Mouse (Mus musculus): ENCODE data around the gene Batf3.
"Not testable (repeated sequence)": the region's sequence is repeated elsewhere in the genome, so short reads cannot be mapped to it uniquely, and the experiment has no call there.

The Batf3 gene

DNA sequence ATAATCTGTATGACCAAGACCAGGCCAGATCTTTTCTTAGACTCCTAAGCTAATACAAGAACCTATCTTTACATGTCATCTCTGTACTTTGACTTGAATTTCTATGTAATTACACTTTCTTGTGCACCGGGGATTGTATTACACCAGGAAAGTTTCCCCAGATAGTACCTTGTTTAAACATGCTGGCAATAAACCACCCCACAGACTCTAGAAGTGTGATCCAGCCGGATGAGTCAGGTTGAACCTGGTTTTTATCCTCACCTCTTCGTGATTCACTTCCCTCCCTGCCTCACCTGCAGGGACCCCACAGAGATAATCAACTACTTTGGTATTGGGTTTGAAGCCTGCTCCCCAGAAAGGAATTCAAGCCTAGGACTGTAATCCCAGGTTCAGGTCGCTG lies 37.8 kb downstream of the Batf3 start:
- no peak for DNase-seq

DNA sequence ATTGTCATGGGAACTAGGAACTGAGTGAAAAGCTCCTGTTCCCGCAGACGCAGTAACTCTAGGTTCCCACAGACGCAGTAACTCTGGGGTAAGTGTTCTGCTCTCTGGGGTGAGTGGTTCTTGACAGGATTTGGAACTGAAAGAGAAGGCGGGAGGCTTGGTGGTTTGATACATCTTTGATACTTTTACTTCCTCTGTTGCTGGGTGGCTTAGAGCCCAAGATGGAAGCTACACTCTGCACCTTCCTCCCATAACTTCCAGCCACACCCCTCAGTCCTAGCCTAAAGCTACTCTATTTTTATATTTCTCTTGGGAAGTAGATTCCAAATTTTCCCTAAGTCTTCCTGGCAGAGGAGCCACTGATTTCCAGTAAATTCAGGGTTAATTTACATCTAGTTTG lies 40.8 kb downstream of the Batf3 start:
- DNase-seq = no peak

DNA sequence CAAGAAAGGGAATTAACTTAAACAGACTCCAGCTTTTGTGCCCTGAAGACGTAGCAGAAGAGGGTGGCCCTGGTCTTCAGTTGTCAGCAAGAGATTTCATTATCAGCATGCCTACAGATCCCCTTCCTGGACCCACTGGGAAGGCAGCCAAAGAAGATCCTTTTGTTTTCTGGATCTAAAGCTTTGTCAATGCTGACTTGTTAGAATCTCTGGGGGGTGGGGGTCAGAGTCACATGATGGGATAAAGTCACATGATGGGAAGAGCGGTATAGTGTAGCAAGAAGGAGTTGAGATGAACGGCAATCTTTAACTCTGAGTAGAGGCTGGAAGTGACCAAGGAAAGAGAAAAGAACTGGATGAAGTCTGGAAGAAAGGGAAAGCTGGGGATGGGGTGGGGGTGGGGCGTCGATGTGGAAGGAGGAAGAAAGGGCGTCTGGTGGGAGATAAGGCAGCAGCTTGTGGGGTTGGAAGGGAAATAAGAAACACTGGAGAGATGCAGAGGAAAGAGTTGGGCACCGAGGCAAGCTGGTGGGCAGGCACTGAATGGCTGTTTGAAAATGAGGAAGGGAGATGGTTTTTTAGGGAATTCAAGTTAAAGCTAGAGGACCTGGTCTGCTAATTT lies 41.3 kb downstream of the Batf3 start:
- no peak for DNase-seq

DNA sequence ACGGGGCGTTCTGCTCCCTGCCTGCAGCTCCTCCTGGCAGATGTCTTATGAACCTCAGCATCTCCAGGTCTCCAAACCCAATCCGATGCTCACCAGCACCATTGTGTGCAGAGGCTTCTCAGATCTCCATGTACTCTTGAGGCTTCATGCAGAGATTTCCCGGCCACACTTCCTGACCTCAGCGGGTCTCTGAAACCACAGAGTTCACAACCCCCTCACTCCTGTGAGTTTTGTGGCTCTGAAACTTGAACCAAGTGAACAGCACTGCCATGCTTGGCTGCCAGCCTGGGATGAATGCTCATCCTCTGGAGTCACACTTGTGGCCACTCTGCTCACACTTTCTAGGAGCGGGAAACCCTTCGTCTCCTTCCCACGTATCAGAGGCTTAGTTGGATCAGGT lies 43.3 kb downstream of the Batf3 start:
- DNase-seq = no peak

DNA sequence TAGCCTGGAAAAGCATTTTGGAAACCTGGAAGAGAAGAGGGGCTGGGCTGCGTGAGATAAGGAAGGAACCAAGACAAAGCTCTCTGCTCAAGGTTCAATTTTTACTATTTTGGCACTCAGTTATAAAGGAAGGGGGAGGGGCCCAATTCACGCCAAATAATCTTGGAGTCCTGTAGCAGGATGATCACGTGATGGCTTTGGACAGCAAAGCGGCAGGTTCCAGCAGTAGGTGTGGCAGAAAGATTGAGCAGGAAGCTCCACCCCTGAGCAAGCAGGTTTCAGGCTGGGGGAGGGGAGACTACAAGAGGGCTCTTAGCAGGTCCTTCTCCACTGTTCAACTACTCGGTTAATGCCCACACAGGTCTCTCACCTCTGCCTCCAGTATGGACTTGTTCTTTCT lies 51.8 kb downstream of the Batf3 start:
- not testable (repeated sequence) for DNase-seq

DNA sequence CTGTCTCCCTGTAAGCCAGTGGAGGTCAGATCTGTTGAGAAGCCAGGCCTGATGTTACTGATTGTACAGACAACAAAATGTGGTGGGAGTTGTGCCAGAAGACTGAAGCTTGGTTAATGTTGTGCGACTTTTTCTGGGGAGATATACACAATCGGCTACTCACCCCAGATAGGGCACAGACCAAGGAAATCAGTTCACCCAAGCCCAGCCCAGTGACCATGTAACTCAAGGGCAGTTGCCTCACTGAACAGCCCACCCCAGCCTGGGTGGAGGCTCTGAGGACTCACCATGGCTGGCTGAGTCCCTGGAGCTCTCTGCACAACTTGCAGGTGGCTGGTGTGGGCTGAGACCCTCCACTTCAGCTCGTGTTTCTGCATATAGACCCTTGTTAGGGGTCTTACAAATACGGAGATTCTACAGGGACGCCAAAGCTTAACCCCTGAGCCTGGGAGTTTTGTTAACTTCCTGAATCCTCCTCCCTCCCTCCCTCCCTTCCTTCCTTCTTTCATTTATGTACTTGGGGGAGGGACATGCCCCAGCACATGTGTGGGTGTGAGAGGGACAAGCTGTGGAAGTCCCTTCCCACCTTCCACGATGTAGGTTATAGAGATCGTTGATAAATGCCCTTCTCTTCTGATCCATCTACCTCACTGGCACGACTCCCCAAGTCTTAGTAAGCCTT lies 53.4 kb downstream of the Batf3 start:
- no peak for DNase-seq

DNA sequence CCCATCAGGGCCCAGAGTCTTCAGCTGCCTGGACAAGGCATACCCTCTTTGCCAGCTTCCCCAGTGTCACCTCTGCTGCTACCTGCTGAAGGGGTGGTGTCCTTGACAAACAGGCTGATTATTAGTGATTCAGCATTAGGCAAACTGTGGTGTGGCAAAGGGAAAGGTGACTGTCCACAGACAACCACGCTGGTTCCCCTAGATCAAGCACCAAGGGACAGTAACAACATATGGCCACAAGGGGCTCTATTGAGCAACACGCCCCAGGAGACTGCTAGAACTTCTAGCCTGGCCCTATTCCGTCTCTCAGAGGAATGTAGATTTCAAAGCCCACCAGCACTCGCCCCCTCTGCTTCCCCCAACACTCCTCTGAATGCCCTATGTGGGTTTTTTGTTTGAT lies 55.4 kb downstream of the Batf3 start:
- DNase-seq = peak; percentile 63

DNA sequence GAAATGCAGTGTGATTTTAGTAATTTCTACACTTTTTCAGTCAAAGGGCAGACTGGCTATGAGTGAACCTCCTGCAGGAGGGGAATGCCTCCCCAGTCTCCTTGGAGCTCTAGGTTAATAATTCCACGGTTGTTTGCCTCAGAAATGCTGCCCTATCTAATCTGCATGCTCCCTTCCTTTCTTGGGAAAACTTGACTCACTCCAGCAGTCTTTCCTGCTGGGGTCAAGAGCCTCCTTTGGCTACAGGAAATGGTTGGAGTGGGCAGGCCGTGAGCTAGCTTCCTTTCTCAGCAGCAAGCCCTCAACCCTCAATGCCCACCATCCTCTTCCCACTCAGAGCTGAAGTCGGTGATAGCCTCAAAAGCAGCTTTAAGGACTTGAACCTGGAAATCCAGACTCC lies 56.7 kb downstream of the Batf3 start:
- no peak for DNase-seq
